Mouse (Mus musculus) embryonic facial prominence, embryonic 15.5 days (tissue): ENCODE data around the gene Sema4d. TPM values are rescaled to one million over a fixed set of nuclear protein-coding genes. Genes with fewer than 3 reads are reported as not detected.

ENCODE experiments used
- ATAC-seq: fragments of 200-750 bp; cut with Nextera tagmentation; 2 replicates; pipeline ENCODE4 v1.8.0; 2017; ENCODE audit warnings: low read depth, moderate TSS enrichment; ENCODE audit not compliant: insufficient number of reproducible peaks, low FRiP score, low TSS enrichment
- H3K27ac ChIP-seq: fragments of 300-500 bp; sonication (generic); replicated peaks from 2 replicates; pipeline ENCODE4 v1.5.1; 2015; ENCODE audit warnings: mild to moderate bottlenecking, inconsistent platforms
- H3K27me3 ChIP-seq: fragments of 300-500 bp; sonication (generic); 2 replicates; pipeline ENCODE4 v1.6.1; 2015; ENCODE audit warnings: inconsistent platforms
- H3K36me3 ChIP-seq: fragments of 300-500 bp; sonication (generic); 2 replicates; pipeline ENCODE4 v1.6.1; 2015; ENCODE audit warnings: mild to moderate bottlenecking, inconsistent platforms
- H3K4me1 ChIP-seq: fragments of 300-500 bp; sonication (generic); 2 replicates; pipeline ENCODE4 v1.6.1; 2015; ENCODE audit warnings: inconsistent platforms
- H3K4me2 ChIP-seq: fragments of 300-500 bp; sonication (generic); replicated peaks from 2 replicates; pipeline ENCODE4 v1.6.1; 2015; ENCODE audit warnings: mild to moderate bottlenecking, inconsistent platforms
- H3K4me3 ChIP-seq: fragments of 300-500 bp; sonication (generic); replicated peaks from 2 replicates; pipeline ENCODE4 v1.5.1; 2015; ENCODE audit warnings: mild to moderate bottlenecking, inconsistent platforms
- H3K9ac ChIP-seq: fragments of 300-500 bp; sonication (generic); 2 replicates; pipeline ENCODE4 v1.6.1; 2015; ENCODE audit warnings: inconsistent platforms
- H3K9me3 ChIP-seq: fragments of 300-500 bp; sonication (generic); replicated peaks from 2 replicates; pipeline ENCODE4 v1.6.1; 2016; ENCODE audit warnings: inconsistent platforms
- WGBS: fragments of 180-500 bp; shearing (Covaris S2); methylation state at CpG from one replicate; pipeline ENCODE4 v1.1.7; 2015; 5-methylcytosine and 5-hydroxymethylcytosine counted together
- polyA plus RNA-seq: library from polyadenylated mRNA; unstranded; fragments of >200 nt; fragmentation: Nextera tagmentation; extraction: Ambion mirVana; gene quantifications from 2 replicates; pipeline ENCODE4 v1.2.1, GENCODE M21; 2015

The Sema4d gene
- polyA plus RNA-seq, 1 experiment from 2014 or later, result 11.1 TPM

DNA sequence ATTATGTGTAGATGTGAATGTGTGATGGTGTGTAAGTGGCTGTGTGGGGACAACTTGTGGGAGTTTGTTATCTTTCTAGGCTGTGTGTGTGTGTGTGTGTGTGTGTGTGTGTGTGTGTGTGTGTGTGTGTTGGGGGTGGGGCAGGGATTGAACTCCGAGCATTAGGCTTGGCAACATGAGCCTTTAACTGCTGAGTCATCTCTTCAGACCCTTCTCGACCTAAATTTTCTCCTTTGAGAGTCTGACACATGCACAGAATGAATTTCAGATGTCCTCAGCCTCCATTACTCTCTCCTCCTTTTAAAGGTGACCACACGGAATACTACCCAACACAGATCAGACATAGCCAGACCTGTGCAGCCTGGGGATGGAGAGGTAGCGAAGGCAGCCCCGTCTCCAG lies 70.4 kb downstream of the Sema4d start:
- H3K9ac ChIP-seq, result no peak overlapping the region
- no peaks in the 10 kb centered on the region for H3K27me3 ChIP-seq
- no peaks in the 10 kb centered on the region for H3K9me3 ChIP-seq
- no peak overlapping the region for H3K27ac ChIP-seq
- peaks cover 11% of the 10 kb centered on the region for H3K4me1 ChIP-seq
- WGBS, result 58% methylated on average over 5 of the region's 5 CpGs
- H3K36me3 ChIP-seq, result peaks cover 2% of the 10 kb centered on the region; the same call in 1 of the 2 replicates
- H3K4me2 ChIP-seq, result no peak overlapping the region
- no peak overlapping the region for H3K4me3 ChIP-seq
- no peak for ATAC-seq

DNA sequence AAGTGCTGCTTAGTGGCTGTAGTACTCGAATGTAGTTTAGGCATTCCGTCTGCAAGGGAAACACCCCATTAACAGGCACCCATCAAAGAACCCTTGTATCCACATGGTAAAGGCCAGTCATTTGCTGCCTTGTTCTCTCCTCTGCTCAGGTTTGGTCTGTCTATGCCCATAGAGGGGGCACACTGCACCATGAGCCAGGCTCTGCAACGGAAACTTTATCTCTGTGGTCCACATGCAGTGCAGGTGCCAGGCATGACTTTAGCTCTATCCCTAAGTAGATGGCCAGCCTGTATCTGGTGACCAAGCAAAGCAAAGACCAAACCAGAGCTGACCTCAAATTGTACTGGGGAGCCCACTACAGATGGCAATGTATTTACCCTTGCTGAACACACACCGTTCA lies 73.0 kb downstream of the Sema4d start:
- Histone ChIP-seq H3K4me1 (0 out of 2 replicates have a peak, but pooled peaks cover 3% of the 10 kb centered on the region), H3K36me3 (peaks cover 5% of the 10 kb centered on the region; the same call in 1 of the 2 replicates), H3K27ac (no peak overlapping the region), H3K27me3 (no peaks in the 10 kb centered on the region), H3K4me3 (no peak overlapping the region), H3K9me3 (no peaks in the 10 kb centered on the region), H3K9ac (no peak overlapping the region), H3K4me2 (no peak overlapping the region)
- ATAC-seq, result no peak
- 91% methylated on average over 4 of the region's 4 CpGs for WGBS

- Histone ChIP-seq H3K4me3 (no peak overlapping the region), H3K27me3 (no peaks in the 10 kb centered on the region), H3K4me2 (no peak overlapping the region), H3K9me3 (no peaks in the 10 kb centered on the region), H3K36me3 (peaks cover 5% of the 10 kb centered on the region; the same call in 1 of the 2 replicates), H3K27ac (no peak overlapping the region), H3K4me1 (no peaks in the 10 kb centered on the region), H3K9ac (no peak overlapping the region)
- ATAC-seq, result no peak
- WGBS, result 84% methylated on average over 3 of the region's 3 CpGs
These were observed 74.3 kb downstream of the Sema4d start for GRCm38 (mm10) chr13:51719256-51719655.

DNA sequence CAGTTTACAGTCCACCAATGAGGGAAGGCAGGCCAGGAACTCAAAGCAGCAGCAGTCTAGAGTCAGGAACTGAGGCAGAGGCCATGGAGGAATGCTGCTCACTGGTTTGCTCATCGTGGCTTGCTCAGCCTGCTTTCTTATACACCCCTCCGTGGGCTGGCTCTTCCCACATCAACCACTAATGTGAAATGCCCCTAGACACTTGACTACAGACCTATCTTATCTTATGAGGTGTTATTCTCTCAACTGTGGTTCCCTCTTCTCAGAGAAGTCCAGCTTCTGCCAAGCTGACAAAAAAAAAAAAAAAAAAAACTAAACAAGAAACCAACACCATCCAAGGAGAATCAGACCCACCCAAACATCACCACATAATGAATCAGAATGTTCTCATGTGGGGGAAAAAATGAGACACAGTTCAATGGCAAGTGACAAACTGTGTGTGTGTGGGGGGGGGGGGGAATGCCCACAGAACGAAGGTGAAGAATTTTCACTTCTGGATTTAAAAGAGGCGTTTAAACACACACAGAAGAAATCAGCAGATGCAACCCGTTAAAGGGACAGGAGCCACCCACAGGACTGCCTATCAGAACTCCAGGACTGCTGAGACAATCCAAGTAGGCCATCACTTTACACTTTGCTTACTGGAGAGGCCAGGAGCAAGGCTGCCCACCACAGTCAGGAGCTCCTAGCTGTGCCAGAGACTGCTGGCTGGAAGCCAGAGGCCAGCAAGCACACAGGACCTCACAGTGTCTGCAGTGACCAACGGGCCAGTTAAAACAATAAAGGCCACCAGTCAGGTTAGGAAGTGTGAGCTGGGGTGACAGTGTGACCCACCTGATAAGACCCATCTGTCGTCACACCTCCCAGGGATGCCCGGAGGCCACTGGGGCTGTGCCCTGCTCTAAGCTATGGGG lies 76.9 kb downstream of the Sema4d start:
- Histone ChIP-seq H3K9ac (no peak overlapping the region), H3K4me3 (no peak overlapping the region), H3K9me3 (no peaks in the 10 kb centered on the region), H3K27me3 (no peaks in the 10 kb centered on the region), H3K4me1 (no peaks in the 10 kb centered on the region), H3K36me3 (0 out of 2 replicates have a peak, but pooled peaks cover 5% of the 10 kb centered on the region), H3K27ac (no peak overlapping the region), H3K4me2 (no peak overlapping the region)
- 78% methylated on average over 8 of the region's 8 CpGs for WGBS
- peak; percentile 49; the same call in 1 of the 2 replicates for ATAC-seq

DNA sequence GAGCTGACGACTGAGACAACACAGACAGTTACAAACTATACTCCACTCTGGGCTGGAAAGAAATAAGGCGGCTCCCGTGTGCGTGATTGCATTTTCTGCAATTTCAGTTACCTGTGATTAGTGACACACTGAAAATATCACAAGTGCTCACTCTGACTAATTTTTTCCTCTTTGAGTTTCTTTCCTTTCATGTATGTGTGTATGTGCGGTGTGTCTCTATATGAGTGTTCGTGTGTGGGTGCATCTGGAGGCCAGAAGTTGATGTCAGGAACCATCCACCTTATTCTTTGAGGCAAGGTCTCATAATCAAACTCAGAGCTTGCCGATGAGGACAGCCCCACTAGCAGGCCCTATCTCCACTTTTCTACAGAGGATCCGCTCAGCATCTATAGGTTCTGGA lies 81.5 kb downstream of the Sema4d start:
- Histone ChIP-seq H3K27me3 (no peaks in the 10 kb centered on the region), H3K9me3 (no peaks in the 10 kb centered on the region), H3K4me1 (0 out of 2 replicates have a peak, but pooled peaks cover 8% of the 10 kb centered on the region), H3K4me3 (no peak overlapping the region), H3K9ac (no peak overlapping the region), H3K36me3 (0 out of 2 replicates have a peak, but pooled peaks cover 7% of the 10 kb centered on the region), H3K4me2 (no peak overlapping the region), H3K27ac (no peak overlapping the region)
- ATAC-seq, result no peak
- 82% methylated on average over 8 of the region's 8 CpGs for WGBS

DNA sequence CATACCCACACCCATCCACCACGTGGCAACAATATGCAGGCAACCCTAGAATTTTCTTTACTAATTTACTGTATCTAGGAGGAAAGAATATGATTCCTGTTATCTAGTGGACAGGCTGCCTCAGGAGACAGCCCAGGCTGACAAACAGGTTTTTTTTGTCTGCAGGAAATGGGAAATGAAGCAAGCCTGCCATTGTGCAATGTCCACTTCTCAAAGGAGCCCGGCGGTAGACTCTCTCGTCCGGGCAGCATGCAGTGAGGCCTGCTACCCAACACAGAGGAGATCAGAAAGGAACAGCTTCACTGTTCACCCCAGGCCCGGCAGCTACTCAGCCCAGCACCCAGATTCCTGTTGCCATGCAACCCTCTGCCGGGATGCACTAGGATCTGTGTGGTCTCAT lies 82.8 kb downstream of the Sema4d start:
- no peak overlapping the region for H3K9ac ChIP-seq
- 0 out of 2 replicates have a peak, but pooled peaks cover 7% of the 10 kb centered on the region for H3K36me3 ChIP-seq
- H3K4me1 ChIP-seq, result 0 out of 2 replicates have a peak, but pooled peaks cover 8% of the 10 kb centered on the region
- H3K27me3 ChIP-seq, result no peaks in the 10 kb centered on the region
- ATAC-seq, result no peak
- no peak overlapping the region for H3K4me2 ChIP-seq
- H3K9me3 ChIP-seq, result no peaks in the 10 kb centered on the region
- WGBS, result 53% methylated on average over 7 of the region's 7 CpGs
- no peak overlapping the region; the same call in 1 of the 2 replicates for H3K27ac ChIP-seq
- H3K4me3 ChIP-seq, result no peak overlapping the region

DNA sequence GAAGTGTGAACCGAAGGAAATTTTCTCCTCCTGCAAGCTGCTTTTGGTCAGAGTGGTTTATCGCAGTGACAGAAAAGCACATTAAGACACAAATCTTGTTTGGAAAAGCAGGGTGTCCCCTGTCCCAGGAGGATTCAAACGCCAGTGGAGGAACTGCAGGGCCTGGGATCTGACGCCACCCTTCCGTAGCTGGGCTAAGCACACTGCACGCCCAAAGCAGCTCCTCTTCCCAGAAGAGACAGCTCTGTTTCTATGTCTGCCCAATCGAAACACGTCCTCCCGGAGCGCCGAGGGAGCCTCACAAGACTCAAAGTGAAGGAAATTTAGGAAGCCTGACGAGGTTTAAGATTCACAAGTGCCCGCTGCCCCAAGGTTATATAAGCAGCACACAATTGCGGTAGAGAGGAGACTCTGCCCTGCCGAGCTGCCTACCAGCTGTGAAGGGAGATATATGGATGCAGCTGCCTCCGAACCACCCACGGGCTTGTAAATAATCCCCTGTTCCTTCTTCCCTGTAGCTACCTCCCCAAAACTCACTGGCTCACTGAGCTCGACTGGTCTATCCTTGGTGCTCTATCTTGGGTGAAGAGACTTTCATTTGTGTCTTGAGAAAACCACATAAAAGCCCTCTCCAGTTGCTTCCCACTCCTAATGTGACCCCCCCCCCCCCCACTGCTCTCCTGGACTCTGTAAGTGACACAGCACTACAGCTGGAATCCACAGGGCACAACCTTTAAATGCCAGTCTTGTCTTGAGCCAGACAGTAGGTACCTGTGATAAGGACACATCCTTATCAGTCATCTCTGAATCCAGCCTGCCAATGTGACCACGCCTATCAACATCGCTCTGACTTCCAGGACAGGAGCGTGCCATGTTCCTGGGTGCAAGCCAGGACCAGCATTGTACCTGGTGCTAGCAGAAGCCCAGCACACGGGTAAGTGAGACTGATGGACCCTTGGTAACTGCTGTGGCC lies 87.4 kb downstream of the Sema4d start:
- no peaks in the 10 kb centered on the region for H3K27me3 ChIP-seq
- no peak overlapping the region for H3K27ac ChIP-seq
- no peak overlapping the region for H3K4me2 ChIP-seq
- 0 out of 2 replicates have a peak, but pooled peaks cover 22% of the 10 kb centered on the region for H3K36me3 ChIP-seq
- H3K9ac ChIP-seq, result no peak overlapping the region
- peaks cover 9% of the 10 kb centered on the region; the same call in 1 of the 2 replicates for H3K4me1 ChIP-seq
- no peak for ATAC-seq
- no peak overlapping the region for H3K4me3 ChIP-seq
- no peaks in the 10 kb centered on the region for H3K9me3 ChIP-seq
- WGBS, result 66% methylated on average over 22 of the region's 22 CpGs

DNA sequence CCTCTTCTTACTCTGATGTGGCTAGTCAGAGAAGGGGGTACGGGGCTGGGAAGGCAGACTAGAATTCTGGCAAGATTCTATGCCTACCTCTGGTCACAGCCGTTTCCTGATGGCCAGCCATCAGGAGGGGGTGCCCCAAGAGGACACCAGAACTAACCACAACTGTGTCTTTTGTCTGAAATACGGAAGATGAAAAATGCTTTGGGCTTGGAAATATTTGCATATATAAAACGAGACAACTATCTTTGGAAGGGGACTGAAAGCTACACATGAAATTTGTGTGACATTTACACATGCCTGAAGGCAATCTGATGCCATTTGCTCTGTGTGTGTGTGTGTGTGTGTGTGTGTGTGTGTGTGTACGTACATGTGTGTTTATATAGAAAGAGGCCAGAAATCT lies 89.7 kb downstream of the Sema4d start:
- H3K4me1 ChIP-seq, result peaks cover 3% of the 10 kb centered on the region; the same call in 1 of the 2 replicates
- no peaks in the 10 kb centered on the region for H3K27me3 ChIP-seq
- H3K9me3 ChIP-seq, result no peaks in the 10 kb centered on the region
- H3K4me3 ChIP-seq, result no peak overlapping the region
- no peak overlapping the region for H3K4me2 ChIP-seq
- 60% methylated on average over 5 of the region's 5 CpGs for WGBS
- no peak for ATAC-seq
- peaks cover 15% of the 10 kb centered on the region; the same call in 1 of the 2 replicates for H3K36me3 ChIP-seq
- no peak overlapping the region for H3K27ac ChIP-seq
- no peak overlapping the region for H3K9ac ChIP-seq

GRCm38 (mm10) chr13:51698318-51698717 lies 95.2 kb downstream of the Sema4d start:
- no peak for ATAC-seq
- Histone ChIP-seq H3K27me3 (no peaks in the 10 kb centered on the region), H3K4me1 (no peaks in the 10 kb centered on the region), H3K9me3 (no peaks in the 10 kb centered on the region), H3K9ac (no peak overlapping the region), H3K4me3 (no peak overlapping the region), H3K27ac (no peak overlapping the region), H3K4me2 (no peak overlapping the region), H3K36me3 (peaks cover 10% of the 10 kb centered on the region; the same call in 1 of the 2 replicates)
- 84% methylated on average over 3 of the region's 3 CpGs for WGBS

DNA sequence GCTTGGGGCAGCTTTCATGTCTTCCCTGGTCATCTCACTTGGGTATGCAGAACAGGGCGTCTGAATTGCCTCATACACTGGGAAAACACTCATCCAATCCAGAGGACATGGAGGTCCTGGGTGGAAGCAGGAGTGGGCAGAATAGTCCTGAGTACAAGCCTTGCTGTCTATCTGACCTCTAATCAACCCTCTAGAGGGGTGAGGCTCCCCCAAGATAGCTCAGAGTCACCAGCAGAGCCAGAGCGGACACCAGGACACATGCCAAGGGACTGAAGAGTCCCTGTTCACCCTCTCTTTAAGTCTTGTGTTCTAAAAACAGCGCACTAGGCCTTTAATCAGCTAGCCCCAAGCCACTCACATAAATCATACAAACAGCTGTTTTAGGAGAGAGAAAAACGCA lies 95.7 kb downstream of the Sema4d start:
- peaks cover 6% of the 10 kb centered on the region; the same call in 1 of the 2 replicates for H3K36me3 ChIP-seq
- no peaks in the 10 kb centered on the region for H3K27me3 ChIP-seq
- ATAC-seq, result no peak; the same call in 1 of the 2 replicates
- H3K27ac ChIP-seq, result no peak overlapping the region
- H3K4me2 ChIP-seq, result no peak overlapping the region
- H3K9ac ChIP-seq, result no peak overlapping the region
- 63% methylated on average over 4 of the region's 4 CpGs for WGBS
- no peaks in the 10 kb centered on the region for H3K9me3 ChIP-seq
- no peak overlapping the region for H3K4me3 ChIP-seq
- no peaks in the 10 kb centered on the region for H3K4me1 ChIP-seq

- WGBS, result 78% methylated on average over 6 of the region's 6 CpGs
These were observed 96.1 kb downstream of the Sema4d start for GRCm38 (mm10) chr13:51697455-51697854.

More at GRCm38 (mm10) chr13:51697455-51697854, 96.1 kb downstream of the Sema4d start:
- Histone ChIP-seq H3K4me1 (no peaks in the 10 kb centered on the region), H3K36me3 (peaks cover 3% of the 10 kb centered on the region; the same call in 1 of the 2 replicates), H3K9me3 (no peaks in the 10 kb centered on the region), H3K9ac (no peak overlapping the region), H3K4me2 (no peak overlapping the region), H3K27ac (no peak overlapping the region), H3K4me3 (no peak overlapping the region), H3K27me3 (no peaks in the 10 kb centered on the region)
- ATAC-seq, result 0 out of 2 replicates have a peak, but pooled peaks have one; percentile 18
